ENCODE assay signal across 7 mouse cellular contexts in genomic region chr17:30609305-30609979, GRCm38 (mm10). TPM values are rescaled to one million over a fixed set of nuclear protein-coding genes. Genes with fewer than 3 reads are reported as not detected.
DNase-seq lines count a peak whose midpoint lies in the region; ATAC-seq lines count a peak whose summit lies in the region.

No protein-coding gene starts in this region.

- intact Hi-C loops in left cerebral cortex, postnatal 14 days (cut with DNase I) = no loop called here
- intact Hi-C loops in left cerebral cortex, postnatal 4 days (cut with DNase I) = no loop called here

- DNase-seq in left cerebral cortex, postnatal 14 days (ENCODE audit: low spot score in 2 of 2) = peak; percentile 39 to 61
- DNase-seq in left cerebral cortex, postnatal 4 days = no peak
- DNase-seq in Muller cell, postnatal 12 days (ENCODE audit: inconsistent ontology term) = peak; percentile 56
- DNase-seq in mesoderm, embryonic 11.5 days (ENCODE audit: low read depth, low spot score) = peak; percentile 28
- DNase-seq in adrenal gland, adult 2 months = no peak

- peak; percentile 67 for ATAC-seq in erythroblast, adult 5-6 weeks (replicated peaks; ENCODE audit: low FRiP score, poor library complexity, severe bottlenecking)
- ATAC-seq in monocyte, adult 5-6 weeks (replicated peaks; ENCODE audit: insufficient number of reproducible peaks, low FRiP score, low TSS enrichment, poor library complexity, severe bottlenecking) = no peak

RNA-seq across cellular contexts. Expression of gene Dnah8, which starts 14.7 kb away (rescaled TPM):
- 1 to 10 TPM; 1.7 to 1.9 TPM for total RNA-seq in left cerebral cortex, postnatal 14 days (2021)
- 1 to 10 TPM; 5.3 to 5.6 TPM for total RNA-seq in left cerebral cortex, postnatal 4 days (2021)
- total RNA-seq in erythroblast, adult 5-6 weeks (2015; ENCODE audit: low replicate concordance) = 6.0 and 9.4 TPM in 2 replicates
- total RNA-seq in erythroblast, adult 5-6 weeks (2017; ENCODE audit: low replicate concordance) = 9.3 and 12.0 TPM in 2 replicates
- 6.8 to 31.9 TPM (median 10.6 TPM) in 3 replicates for total RNA-seq in monocyte, adult 5-6 weeks (2017)
- total RNA-seq in adrenal gland, adult 2 months (2021) = under 1 TPM; 0.52 to 0.63 TPM
- 0.34 and 0.36 TPM in 2 replicates for polyA plus RNA-seq in adrenal gland, adult 2 months (2012; rRNA removed)

RNA-seq across cellular contexts. Expression of gene Glo1, which starts 17.2 kb away (rescaled TPM):
- 100 to 1,000 TPM; 131 to 136 TPM for total RNA-seq in left cerebral cortex, postnatal 14 days (2021)
- total RNA-seq in left cerebral cortex, postnatal 4 days (2021) = 100 to 1,000 TPM; 107 to 121 TPM
- total RNA-seq in erythroblast, adult 5-6 weeks (2015; ENCODE audit: low replicate concordance) = 129 and 153 TPM in 2 replicates
- 172 and 176 TPM in 2 replicates for total RNA-seq in erythroblast, adult 5-6 weeks (2017; ENCODE audit: low replicate concordance)
- 36.2 to 42.7 TPM (median 39.8 TPM) in 3 replicates for total RNA-seq in monocyte, adult 5-6 weeks (2017)
- 100 to 1,000 TPM; 111 to 141 TPM for total RNA-seq in adrenal gland, adult 2 months (2021)
- 48.7 and 49.2 TPM in 2 replicates for polyA plus RNA-seq in adrenal gland, adult 2 months (2012; rRNA removed)

RNA-seq across cellular contexts. Expression of gene Btbd9, which starts 33.2 kb away (rescaled TPM):
- 10 to 100 TPM; 78.9 to 95.2 TPM for total RNA-seq in left cerebral cortex, postnatal 14 days (2021)
- total RNA-seq in left cerebral cortex, postnatal 4 days (2021) = 100 to 1,000 TPM; 110 to 126 TPM
- 6.5 and 9.2 TPM in 2 replicates for total RNA-seq in erythroblast, adult 5-6 weeks (2015; ENCODE audit: low replicate concordance)
- total RNA-seq in erythroblast, adult 5-6 weeks (2017; ENCODE audit: low replicate concordance) = 2.4 and 6.3 TPM in 2 replicates
- total RNA-seq in monocyte, adult 5-6 weeks (2017) = 25.3 to 57.0 TPM (median 27.5 TPM) in 3 replicates
- total RNA-seq in adrenal gland, adult 2 months (2021) = 10 to 100 TPM; 32.7 to 48.5 TPM
- polyA plus RNA-seq in adrenal gland, adult 2 months (2012; rRNA removed) = 16.5 and 17.8 TPM in 2 replicates

Comparison
In these comparisons a context has a peak if more than half of its experiments do, and no peak if none do; other contexts are left out.
1. DNase-seq: peak in left cerebral cortex, postnatal 14 days (2 of 2), Muller cell, postnatal 12 days (single experiment) and mesoderm, embryonic 11.5 days (single experiment); none in left cerebral cortex, postnatal 4 days (single experiment) and adrenal gland, adult 2 months (single experiment).